Mouse (Mus musculus): Measurements from ENCODE around the gene Rora. TPM values are rescaled to one million over a fixed set of nuclear protein-coding genes. Genes with fewer than 3 reads are reported as not detected.

Rora gene
- total RNA-seq, 2 experiments from 2014 or later: 56.5 to 109 TPM

DNA sequence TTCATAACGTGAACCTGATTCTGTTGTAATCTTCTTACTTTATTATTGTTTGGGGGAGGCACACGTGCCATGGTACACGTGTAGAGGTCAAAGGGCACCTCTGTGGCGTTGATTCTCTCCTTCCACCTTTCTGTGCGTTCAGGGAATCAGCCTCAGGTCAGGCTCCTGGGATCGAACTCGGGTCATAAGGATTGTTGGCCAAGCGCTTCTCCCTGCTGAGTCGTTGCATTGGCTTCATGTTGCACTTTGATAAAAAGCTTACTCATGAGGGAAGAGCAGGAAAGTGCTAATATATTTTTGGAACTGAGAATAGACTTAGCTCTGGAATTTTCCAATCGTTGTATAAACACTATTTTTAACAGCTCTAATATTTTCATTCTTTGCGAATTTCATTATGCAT is 654.4 kb downstream of the Rora start:
- peak in 1 of 2 experiments; percentile 25 for DNase-seq

DNA sequence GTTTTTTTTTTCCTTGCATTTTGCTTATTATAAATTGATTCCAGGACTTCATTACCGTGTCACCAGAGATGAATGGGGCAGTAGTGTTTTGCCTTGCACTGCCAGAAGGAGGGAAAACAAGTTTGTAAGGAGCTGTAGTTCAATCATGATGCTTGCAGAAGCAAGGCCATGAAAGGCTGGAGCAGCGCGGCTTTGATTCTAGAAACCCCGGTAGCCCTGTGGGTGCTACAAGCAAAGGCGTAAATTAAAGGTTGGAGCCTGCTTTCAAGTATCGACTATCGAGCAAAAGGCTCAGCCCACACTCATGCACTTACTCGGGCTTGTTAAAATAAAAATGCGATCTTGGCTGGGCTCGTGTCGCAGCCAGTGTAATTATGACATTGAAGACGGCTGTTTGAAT is 656.9 kb downstream of the Rora start:
- DNase-seq: no peak

DNA sequence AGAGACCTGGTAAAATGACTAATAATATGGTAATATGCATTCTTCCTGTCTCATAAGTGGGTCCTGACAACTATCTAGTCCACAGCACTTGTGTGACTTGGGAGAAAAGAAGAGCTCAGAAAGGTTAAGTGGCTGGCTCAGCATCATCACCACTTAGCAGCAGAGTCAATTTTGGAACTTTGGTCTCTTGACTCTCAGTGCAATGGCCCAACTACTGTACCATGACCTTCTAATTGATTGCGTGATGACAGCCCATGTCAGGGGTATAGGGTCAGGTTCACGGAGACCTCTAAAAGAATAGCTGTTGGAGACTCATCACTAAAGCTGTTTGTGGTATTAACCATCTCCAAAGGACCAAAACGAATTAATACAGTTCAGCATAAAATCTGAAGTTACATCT is 659.7 kb downstream of the Rora start:
- DNase-seq: no peak

DNA sequence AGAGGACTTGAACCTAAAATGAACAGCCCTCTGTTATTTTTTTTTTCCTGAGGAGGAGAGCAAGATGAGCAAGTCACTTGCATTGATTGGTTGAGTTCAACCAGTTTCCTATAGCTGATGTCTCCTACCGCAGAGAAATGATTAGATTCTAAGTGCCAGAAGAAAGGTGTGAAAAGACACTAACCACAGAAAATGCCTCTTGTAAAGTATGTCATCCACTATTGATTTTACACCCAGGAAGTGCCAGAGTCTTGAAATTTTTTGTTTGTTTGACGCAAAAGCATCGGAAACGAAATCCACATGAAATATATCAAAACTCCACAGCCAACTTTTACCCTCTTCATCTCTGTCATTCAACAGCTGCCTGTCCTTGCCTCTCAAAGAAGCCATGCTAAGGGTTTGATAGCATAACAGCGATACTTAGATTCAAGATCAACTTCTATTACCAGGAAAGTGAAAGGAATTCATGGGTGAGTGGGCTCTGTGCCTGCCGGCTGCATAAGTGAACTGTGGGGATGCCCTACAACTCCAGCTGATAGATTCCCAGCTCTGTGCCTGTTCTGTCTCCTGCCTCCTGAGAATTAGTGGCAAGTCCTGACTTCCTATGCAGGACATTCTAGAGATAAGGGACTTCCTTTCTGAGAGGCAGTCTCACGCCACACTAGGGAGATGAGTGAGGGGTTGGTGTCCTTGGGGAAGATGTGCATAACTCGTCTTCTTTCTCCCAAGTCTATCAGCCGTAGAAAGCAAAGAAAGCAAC is 661.0 kb downstream of the Rora start:
- no peak for DNase-seq

DNA sequence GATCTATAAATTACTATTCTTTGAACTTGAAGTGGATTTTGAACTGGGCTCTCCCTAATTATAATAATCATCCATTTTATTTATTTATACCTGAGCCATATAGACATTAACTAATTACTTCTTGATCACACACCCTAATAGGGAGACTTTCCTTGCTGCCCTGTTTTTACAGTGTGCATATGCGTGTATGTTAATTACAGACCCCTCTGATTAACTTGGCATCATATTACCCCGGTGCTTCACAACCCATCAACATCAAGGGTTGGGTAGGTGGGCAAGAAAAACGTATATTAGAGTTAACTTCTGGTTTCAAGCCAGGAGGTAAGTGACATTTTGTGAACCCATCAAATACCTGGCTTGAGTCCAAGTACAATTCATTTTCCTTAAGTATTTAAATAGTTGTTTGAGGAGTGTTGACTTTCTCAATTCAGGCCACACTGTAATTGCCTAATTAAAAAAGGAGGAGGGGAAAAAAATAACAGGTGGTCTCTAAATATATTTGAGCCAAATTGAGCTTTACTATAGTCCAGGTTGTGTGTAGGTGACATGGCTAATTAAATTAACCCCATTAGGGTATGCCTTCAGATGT is 664.0 kb downstream of the Rora start:
- DNase-seq: no peak

DNA sequence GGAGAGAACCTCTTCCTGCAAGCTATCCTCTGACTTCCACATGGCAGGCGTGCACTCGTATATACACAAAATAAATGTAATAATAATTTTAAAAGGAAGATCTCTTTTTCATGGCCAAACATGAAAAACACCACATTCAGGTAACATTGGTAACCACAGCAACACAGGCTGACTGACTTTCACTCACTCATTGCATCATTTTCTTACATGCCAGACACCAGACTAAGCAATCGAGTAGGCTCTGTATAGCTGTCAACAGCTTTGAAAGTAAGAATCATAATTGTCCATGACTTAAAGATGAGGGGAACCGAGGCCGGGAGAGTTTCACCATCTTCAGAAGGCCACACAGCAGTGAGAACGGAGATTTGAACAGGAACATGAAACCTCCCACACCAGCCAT is 665.8 kb downstream of the Rora start:
- DNase-seq: no peak

DNA sequence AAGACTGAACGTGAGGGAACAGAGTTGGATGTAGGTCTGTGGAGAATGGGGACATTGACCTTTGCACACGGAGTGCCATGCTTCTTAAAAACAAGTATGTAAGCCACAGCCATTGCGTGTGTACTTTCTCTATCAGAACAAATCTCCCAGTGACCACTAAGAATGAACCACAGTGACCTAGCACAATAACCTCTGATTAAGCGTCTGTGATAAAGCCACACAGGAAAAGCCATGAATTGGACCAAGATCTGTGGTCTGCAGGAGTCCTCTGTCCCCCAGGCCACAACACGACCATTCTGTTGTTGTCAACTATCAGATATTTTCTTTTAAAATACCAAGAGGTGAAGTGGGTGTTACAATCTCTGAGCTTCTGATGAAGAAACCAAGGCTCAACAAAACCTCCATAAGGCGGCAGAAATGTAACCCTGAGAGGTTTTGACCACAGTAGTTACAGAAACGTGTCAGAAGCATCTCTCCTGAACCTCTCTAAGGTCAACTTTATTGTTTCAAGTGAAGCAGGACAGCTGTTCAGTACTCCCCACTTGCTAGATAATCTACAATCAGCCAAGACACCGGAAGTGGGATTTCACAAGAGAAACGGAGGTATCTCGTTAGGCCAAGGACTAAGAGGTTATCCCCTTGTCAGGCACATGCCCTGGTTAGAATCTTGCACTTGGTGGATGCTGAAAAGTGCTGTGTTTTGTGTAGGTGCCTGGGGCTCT is 666.5 kb downstream of the Rora start:
- DNase-seq: no peak

DNA sequence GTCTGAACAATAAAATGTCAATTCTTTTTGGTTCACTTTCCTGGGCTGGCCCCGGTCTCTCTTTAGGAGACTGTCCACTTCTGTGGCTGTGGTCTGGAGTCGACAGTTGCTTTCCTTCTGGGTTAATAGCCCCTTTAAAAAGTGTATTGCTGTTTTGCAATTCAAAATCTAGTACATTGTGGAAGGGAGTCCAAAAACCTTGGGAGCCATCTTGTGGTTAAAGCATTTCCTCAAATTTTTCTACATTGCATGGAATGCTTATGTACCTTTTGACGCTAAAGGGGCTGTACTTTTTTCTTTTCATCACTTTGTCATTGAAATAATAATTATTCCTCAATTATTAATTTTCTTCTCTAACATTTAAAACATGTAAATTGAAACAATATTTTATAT is 667.0 kb downstream of the Rora start:
- no peak for DNase-seq

DNA sequence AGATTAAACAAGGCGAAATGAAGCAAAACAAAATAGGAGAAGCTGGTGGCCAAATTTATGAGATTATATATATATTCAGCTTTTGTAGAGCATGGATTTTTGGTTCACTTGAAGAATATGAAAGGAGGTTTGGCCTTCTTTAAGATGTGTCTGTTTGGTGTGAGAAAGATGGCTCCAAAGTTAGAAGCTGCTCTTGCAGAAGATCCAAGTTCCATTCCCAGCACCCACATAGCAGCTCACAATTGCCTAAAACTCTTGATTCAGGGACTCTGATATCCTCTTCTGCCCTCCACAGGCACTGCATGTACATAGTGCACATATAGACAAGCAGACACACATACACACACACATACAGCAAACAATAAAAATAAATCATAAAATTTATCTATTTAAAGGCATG is 668.4 kb downstream of the Rora start:
- no peak for DNase-seq

DNA sequence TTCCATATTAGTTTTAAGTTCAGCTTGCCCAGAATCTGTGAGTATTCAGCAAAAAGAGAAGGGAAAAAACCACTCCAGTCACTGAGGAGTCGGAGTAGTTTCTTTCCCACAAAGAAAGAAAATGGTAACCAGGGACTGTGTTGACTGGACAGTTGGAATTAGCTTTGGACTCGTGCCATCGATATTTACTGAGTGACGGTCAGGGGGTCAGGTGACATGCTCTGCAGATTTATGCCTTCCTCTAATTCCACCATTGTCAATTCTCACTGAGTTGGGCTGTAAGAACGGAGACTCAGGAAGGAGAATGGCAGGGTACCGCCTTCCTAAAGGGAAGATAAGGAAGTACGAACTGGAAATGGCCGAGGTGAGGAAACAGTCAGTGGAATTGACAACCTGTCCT is 670.2 kb downstream of the Rora start:
- DNase-seq: peak in 1 of 2 experiments; percentile 23

DNA sequence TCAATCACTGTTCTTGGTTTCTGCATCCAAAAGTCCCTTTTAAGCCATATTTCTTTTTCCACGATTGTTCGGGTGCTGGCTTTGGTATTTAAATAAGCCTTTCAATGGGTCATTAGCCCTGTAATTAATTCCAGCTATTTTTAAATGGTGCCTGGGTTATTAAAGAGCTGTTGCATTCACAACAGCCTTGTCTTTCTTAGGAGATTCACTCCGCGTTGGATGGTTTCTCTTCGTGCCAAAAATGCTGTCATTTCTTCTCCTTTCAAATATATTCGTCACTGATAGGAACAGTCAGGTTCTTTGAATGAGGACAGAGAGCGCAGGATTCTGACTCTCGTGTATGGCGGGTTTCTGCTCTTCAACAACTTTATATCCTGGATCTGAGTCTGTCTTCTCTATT is 673.5 kb downstream of the Rora start:
- DNase-seq: no peak

DNA sequence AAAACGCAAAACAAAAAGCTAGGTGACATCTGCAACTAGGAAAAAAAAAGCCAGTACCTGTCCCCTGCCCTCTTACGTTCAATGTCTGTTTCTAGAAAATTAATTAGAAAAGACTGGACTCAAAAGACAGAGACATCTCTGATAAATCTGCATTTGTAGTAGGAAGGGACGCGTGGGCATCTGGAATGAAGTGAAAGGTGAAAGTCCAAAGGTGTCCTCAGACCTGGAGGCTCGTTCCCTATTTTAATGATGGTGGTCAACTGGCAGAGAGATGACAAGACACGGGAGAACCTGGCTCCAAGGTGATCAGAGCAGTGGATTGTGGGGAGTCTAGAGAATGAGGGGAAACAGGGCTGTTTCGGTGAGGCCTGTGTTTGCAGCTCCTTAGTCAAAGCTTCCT is 674.0 kb downstream of the Rora start:
- no peak for DNase-seq

DNA sequence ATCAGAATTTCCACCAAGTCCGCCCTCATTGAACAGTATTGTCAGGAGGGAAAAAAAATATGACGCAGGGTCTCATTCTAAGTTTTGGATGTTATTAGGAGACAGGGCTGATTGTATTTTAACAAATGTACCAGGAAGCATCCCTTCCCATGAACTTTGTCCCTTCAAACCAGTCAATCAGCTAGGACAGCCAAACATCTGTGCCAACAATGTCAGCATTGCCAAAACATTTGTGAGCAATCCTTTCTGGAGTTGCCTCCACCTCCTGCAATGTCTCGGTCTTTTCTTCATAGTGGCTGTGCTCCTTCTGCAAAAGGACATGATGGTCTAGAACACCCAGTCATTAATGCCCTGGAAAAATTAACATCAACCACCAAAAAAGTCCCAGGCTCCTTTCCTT is 678.2 kb downstream of the Rora start:
- peak; percentile 43 to 51 for DNase-seq

DNA sequence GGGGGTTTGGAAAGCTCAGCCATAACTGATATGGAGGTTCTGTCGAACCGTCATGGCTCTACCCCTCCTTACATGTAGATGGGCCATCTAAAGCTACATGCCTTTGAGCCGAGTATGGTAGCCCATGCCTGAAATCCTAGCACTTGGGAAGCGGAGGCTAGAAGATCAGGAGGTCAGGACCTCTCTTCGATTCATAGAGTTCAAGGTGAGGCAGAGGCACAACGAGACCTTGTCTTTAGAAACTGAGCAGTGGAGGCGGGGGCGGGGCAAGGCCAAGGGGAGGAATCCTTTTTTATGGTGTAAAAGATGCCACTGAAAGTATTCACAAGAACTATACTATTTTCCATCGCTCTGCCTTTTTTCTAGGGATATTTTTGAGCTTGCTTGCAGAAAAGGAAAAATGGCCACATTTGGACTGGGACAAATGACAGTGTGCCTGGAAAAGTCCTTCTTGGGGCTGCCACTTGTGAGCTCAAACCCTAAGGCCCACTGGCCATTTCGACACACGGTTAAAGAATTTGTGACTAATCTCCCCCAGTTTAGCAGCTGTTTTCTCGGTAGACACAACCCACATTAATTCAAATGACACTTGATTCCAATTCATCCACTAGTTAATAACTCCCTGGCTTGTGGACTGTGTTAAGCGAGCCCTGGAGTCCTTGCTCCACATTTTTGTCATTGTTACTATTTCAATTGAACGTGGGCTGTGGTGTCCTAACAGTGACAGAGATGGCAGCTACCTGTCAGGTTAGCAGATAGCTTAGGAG is 679.4 kb downstream of the Rora start:
- no peak for DNase-seq

DNA sequence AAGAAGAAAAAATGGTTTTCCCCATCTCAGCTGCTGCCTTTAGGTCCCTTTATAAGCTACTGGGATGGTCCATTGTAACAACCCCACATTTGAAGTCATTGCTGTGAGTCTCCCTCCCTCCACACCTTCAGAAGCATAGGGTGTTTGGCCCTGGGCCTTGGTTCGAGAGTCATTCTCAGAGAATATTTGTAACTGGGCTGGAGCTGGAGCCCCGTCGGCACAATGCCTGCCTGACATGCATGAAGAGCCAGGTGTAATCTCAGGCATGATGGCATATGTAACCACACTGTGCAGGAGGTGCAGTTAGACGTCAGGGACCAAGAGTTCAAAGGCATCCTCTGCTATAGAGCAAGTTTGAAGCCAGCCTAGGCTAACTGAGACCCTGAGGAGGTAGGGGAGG is 680.1 kb downstream of the Rora start:
- DNase-seq: no peak

DNA sequence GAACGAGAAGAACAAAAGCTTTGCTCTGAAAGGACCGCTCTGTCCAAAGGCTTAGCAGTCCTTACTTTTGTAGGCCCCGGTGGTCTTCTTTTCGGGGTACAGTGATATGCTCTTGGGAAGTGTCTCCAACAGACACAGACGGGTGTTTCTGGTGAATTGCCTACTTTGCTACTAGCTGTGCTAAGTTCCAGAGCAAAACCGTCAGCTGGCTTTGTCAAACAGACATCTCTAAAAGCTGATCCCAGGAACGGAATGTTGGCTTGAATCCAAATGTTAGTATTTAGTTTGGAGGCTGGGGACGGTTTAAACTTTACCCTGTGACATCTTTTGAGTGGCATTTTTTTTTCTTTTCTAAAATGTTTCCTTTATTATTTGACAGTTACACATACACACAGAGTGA is 680.5 kb downstream of the Rora start:
- peak in 1 of 2 experiments; percentile 23 for DNase-seq

DNA sequence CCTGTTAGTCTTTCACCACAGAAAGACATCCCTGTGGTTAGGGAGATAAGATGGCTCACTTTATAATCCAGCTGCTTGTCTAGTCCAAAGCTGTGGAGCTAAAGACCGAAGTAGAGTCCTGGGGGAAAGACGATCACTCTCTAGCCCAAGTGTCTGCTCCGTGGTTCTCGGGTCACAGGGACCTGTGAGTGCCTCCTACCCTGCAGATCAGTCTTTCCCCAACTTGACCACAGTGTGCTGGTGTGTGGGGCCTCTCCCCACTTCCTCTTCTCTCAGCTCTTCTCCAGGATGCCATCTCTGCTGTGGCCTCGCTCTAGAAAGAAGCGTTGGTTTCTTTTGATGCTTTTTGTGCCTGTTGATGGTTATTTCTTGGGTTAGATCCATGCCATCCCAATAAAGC is 682.5 kb downstream of the Rora start:
- DNase-seq: no peak

DNA sequence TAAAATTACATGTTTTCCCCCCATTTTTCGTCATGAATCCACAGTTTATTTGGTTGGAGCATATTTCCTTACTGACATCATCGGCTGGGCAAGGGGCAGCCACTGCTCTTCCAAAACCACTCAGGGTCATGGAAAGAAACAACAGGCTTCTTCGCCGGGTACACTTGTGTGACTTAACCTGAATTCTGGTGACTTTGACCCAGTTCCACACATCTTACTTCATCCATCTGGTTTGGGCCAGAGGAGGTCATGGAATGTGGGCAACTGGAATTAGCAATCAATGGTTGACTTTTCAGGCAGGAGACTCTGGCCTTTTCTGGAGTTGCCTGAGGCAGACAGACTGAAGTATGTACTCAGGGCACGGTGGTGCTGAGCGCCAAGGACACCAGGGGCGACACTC is 685.6 kb downstream of the Rora start:
- DNase-seq: peak; percentile 28 to 29

DNA sequence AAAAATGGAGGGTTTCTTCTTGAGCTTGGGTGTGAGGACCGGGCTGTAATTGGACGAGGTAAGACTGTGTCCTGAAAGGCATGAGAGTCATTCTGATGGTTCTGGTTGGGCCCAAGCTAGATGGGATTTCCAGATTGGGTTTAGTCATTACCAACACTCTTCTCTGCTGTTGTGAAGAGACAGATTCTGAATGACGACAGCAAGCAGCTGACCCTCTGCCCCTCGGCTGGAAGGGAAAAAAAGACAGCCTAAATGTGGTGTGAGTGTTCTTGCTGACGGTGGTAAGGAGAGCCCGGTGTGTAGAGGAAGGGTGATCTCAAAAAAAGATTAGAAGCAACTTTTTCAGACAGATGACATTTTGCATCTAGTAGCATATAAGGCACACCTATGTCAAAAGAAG is 686.2 kb downstream of the Rora start:
- no peak for DNase-seq

DNA sequence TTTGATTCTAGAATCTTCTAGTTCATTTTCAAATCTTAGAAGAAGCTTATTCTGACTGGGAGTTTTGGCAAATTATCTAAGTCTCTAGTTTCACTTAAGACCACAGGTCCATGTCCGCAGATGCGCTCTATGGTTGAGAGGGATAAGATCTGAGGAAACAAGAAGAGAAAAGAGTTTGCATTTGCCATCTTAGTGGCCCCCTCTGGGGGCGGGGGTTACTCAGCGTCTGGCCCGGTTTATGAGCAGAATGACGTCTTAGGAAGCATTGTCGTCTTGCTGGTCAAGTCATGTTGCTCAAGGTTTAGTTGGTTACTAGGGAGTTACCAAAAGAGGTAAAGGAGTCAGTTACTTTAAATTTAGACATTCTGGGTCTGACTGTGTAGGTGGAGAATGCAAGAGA is 686.8 kb downstream of the Rora start:
- DNase-seq: no peak

DNA sequence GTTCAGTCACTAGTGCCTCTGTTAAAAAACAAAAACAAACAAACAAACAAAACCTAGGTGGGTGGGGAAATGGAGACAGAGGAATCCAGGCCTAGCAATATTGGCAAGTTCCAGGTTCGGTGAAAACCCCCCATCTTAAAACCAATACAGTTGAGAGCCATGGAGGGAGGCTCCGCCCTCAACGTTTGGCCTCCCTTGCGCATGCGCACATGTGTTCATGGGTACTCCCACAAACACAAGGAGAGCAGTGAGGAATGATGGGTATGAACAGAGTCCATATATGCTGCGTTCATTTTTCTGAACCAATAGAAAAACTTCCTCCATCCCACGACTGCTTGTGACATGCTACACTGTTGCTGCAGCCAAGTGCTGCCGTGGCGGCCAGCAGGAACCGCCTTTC is 690.3 kb downstream of the Rora start:
- DNase-seq: no peak

DNA sequence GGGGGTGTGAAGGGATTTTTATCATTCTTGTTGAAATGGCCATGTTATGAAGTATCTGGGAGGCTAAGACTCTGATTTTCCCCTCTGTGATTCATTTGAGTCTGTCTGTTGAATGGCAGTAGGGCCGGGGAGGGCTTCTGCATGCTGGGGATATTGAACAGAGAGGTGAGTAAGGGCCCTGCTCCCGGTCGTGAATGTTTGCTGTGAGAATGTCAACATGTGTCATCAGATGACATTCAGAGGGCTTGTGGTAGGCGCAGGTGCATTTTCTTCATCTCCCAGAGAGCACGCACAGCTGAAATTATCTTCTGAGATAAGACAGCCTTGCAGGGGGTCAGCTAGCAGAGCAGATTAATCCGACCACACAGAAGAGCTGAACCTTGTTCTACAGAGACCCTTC is 692.0 kb downstream of the Rora start:
- no peak for DNase-seq

DNA sequence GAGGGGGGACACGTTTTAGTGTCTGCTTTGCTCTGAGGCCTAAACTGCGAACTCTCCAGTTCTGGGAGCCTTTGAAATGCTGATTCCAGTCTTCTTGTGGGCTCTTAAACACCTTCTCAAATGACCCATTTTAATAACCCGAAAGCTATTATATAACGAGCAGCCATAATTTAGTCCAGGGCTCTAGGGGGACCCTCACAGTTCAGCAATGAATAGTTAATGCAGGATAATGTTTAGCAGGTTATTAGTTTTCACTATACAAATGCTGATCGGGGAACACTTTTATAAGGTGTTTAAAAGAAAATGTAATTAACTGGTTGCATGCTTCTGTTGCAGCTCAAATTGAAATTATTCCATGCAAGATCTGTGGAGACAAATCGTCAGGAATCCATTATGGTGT is 694.2 kb downstream of the Rora start:
- no peak for DNase-seq
